Mouse (Mus musculus): ENCODE measurements around the gene Zfp184. TPM values are rescaled to one million over a fixed set of nuclear protein-coding genes. Genes with fewer than 3 reads are reported as not detected.
"Not testable (repeated sequence)": the region's sequence is repeated elsewhere in the genome, so short reads cannot be mapped to it uniquely, and the experiment has no call there.

The Zfp184 gene
- polyA plus RNA-seq (2016; fragmentation: Nextera tagmentation; extraction: Ambion mirVana) = 23.8 and 24.8 TPM in 2 replicates

GRCm38 (mm10) chr13:21944926-21945740 is at the start of gene Zfp184:
Gene Zfp184 (plus strand): TSS chr13:21945094.
- Histone ChIP-seq H3K27ac (replicated peaks) (peak within 1 kb of the TSS; percentile 95), H3K27me3 (ENCODE audit: low read depth, poor library complexity, severe bottlenecking) (no peaks in the 10 kb centered on the region), H3K4me1 (peaks cover 17% of the 10 kb centered on the region), H3K4me3 (peak within 1 kb of the TSS; percentile 95), H3K9me3 (replicated peaks) (no peaks in the 10 kb centered on the region), H3K36me3 (peaks cover 35% of the 10 kb centered on the region)
- WGBS = under 1% methylated on average over 50 of the region's 50 CpGs
- peak; percentile 96 for DNase-seq (ENCODE audit: low spot score)

DNA sequence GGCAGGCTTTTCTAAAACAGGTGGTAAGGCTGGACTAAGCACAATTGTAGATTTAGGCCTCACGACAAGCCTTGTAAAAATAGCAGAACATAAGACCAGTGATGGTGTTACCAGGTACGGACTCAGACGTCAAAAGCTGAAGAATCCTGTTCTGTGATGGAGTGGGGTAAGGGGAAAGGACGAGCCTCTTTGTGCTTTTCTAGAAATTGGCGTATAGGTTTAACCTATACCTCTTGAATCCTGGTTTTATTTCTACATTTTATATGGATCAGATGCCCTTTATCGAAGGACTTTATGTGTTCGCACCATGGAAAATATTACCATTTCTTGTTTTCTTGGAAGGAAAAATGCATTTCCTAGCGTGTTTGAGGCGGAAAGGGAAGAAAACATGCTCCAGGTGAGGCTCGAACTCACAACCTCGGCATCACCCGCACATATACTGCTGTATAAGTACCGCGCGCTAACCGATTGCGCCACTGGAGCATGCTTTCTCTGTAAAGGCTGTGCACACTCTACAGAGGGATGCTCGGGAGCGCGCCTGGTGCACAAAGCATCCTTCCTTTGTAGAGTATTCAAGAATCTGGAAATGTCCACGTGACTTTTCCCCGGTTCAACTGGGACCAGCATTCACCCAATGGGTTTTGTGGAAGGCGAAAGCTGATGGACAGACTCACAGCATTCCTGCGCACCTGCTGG is 48.2 kb upstream of the Zfp184 start:
- 0 out of 2 replicates have a peak, but pooled peaks cover 6% of the 10 kb centered on the region for H3K9me3 ChIP-seq (replicated peaks)
- 0 out of 2 replicates have a peak, but pooled peaks cover 9% of the 10 kb centered on the region for H3K27me3 ChIP-seq (ENCODE audit: low read depth, poor library complexity, severe bottlenecking)
- H3K4me1 ChIP-seq = peaks cover 13% of the 10 kb centered on the region
- H3K27ac ChIP-seq (replicated peaks) = peak overlapping the region; percentile 85
- H3K4me3 ChIP-seq = peak overlapping the region; percentile 71
- H3K36me3 ChIP-seq = no peaks in the 10 kb centered on the region
- 5% methylated on average over 24 of the region's 24 CpGs for WGBS
- DNase-seq (ENCODE audit: low spot score) = peak; percentile 90

GRCm38 (mm10) chr13:21897245-21897634 is 47.7 kb upstream of the Zfp184 start:
- Histone ChIP-seq H3K4me3 (peak overlapping the region; percentile 71), H3K9me3 (replicated peaks) (0 out of 2 replicates have a peak, but pooled peaks cover 6% of the 10 kb centered on the region), H3K27ac (replicated peaks) (peak overlapping the region; percentile 85), H3K27me3 (ENCODE audit: low read depth, poor library complexity, severe bottlenecking) (0 out of 2 replicates have a peak, but pooled peaks cover 9% of the 10 kb centered on the region), H3K4me1 (peaks cover 13% of the 10 kb centered on the region), H3K36me3 (no peaks in the 10 kb centered on the region)
- DNase-seq (ENCODE audit: low spot score) = no peak
- under 1% methylated on average over 11 of the region's 11 CpGs for WGBS

DNA sequence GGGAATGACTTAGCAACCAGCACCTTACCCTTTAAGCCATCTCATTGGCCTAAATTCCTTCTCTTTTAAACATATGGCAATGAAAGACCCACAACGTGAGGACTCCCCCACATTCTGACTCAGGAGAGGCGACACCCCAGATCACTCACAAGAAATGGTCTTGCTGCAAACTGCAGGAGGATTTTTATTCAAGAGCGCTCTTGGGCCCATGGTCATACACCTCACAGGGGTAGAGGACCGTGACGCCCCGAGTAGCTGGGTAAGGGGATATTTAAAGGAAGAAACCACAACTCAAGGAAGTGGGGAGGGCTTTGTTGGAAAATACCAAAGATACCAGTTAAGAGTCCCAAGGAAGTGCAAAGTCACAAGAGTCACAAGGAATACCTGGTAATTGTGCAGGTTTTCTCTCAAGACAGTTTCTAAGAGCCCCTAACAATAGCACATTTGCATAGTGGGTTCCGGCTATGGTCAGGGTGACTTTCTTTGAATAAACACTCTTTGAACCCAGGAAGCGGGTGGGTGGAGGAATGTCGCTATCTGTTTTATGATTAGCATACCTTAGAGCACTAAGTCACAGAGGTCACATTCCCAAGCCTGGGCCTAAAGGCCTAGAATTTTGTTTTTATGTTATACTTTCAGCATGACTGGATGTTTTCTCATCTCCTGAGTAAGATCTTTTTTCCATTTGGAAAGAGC is 43.9 kb upstream of the Zfp184 start:
- not testable (repeated sequence) for H3K27me3 ChIP-seq (ENCODE audit: low read depth, poor library complexity, severe bottlenecking); H3K9me3 ChIP-seq (replicated peaks); H3K36me3 ChIP-seq; H3K4me3 ChIP-seq; DNase-seq (ENCODE audit: low spot score); H3K27ac ChIP-seq (replicated peaks)
- WGBS = 87% methylated on average over 9 of the region's 9 CpGs
- H3K4me1 ChIP-seq = peaks cover 13% of the 10 kb centered on the region

DNA sequence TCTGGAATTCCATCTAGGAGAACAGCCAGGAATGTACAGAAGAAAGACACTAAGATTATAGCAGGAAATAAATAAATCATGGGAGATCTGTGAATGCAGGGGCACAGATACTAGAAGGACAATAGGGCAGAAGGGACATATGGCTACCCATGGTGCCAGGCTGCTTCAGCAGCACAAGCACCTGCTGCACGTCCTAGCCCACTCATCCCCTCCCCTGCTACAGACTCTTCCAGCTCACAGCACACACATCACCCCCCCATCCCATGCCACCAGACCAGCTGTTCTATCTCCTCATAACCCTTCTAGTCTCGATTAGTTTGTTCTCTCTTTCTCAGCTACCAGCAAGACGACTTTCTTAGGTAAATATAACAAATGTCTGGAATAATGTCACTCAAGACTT is 41.4 kb upstream of the Zfp184 start:
- no peaks in the 10 kb centered on the region for H3K36me3 ChIP-seq
- no peak overlapping the region for H3K4me3 ChIP-seq
- peaks cover 11% of the 10 kb centered on the region; the same call in 1 of the 2 replicates for H3K4me1 ChIP-seq
- H3K27me3 ChIP-seq (ENCODE audit: low read depth, poor library complexity, severe bottlenecking) = no peaks in the 10 kb centered on the region
- no peak overlapping the region for H3K27ac ChIP-seq (replicated peaks)
- 0 out of 2 replicates have a peak, but pooled peaks cover 6% of the 10 kb centered on the region for H3K9me3 ChIP-seq (replicated peaks)
- no peak for DNase-seq (ENCODE audit: low spot score)
- WGBS = 64% methylated on average over 3 of the region's 3 CpGs

DNA sequence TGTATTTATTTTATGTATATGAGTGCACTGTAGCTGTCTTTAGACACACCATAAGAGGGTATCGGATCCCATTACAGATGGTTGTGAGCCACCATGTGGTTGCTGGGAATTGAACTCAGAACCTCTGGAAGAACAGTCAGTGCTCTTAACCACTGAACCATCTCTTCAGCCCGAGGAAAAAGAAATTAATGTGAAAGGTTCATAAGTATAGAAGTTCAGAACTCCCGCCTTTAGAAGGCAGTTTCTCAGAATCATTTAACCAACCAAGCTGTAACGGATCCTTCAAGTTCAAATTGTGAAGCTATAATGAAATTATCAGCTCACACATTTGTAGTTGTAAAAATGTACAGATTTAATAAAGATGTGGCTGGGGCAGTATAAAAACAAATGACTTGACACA is 40.8 kb upstream of the Zfp184 start:
- 74% methylated on average over 4 of the region's 4 CpGs for WGBS
- H3K9me3 ChIP-seq (replicated peaks); H3K27me3 ChIP-seq (ENCODE audit: low read depth, poor library complexity, severe bottlenecking); H3K4me3 ChIP-seq; DNase-seq (ENCODE audit: low spot score); H3K36me3 ChIP-seq; H3K27ac ChIP-seq (replicated peaks): not testable (repeated sequence)
- H3K4me1 ChIP-seq = peaks cover 11% of the 10 kb centered on the region; the same call in 1 of the 2 replicates

- Histone ChIP-seq H3K9me3 (replicated peaks) (no peaks in the 10 kb centered on the region), H3K27ac (replicated peaks) (no peak overlapping the region), H3K4me3 (peak overlapping the region; percentile 53), H3K27me3 (ENCODE audit: low read depth, poor library complexity, severe bottlenecking) (no peaks in the 10 kb centered on the region), H3K4me1 (peaks cover 25% of the 10 kb centered on the region), H3K36me3 (no peaks in the 10 kb centered on the region)
- 27% methylated on average over 7 of the region's 7 CpGs for WGBS
- DNase-seq (ENCODE audit: low spot score) = no peak
These were observed 38.6 kb upstream of the Zfp184 start for GRCm38 (mm10) chr13:21906301-21906700.

DNA sequence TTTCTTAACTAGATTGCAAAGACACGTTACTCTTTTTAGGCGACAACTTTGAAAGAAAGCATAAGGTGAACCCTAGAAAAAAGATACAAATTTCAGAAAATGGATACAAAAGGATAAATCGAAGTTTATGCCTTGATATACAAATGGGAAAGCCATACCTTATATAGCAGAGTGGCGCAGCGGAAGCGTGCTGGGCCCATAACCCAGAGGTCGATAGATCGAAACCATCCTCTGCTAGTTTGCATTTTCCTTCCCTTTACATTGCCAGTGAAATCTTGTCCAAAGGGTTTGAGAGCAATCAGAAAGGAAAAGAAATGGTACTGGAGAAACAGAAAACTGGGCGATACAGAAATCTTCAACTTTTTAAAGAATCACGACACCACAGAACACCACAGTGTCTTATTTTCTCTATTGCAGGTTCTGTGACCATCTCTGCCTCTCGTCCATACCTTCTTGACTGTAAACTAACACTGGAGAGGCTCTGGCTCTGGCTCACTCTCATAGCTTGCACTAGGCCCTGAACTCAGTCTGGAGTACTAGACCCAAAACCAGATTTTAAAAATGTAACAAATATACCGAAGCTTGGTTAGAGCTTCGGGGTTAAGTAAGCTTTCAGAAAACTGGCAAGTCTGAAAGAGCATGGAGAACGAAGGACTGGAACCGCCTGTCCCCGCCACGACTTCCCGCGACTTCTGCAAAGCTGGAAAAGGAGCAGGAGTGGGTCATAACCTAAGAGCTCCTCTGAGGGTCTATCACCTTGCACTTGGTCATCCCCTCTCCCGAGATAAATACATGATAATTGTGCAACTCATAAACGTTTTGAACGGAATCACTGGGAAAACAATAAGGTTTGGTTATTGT is 37.7 kb upstream of the Zfp184 start:
- Histone ChIP-seq H3K4me1 (peaks cover 27% of the 10 kb centered on the region), H3K4me3 (peak overlapping the region; percentile 53), H3K9me3 (replicated peaks) (no peaks in the 10 kb centered on the region), H3K27ac (replicated peaks) (peak overlapping the region; percentile 49; the same call in 1 of the 2 replicates), H3K36me3 (no peaks in the 10 kb centered on the region), H3K27me3 (ENCODE audit: low read depth, poor library complexity, severe bottlenecking) (no peaks in the 10 kb centered on the region)
- under 1% methylated on average over 22 of the region's 22 CpGs for WGBS
- DNase-seq (ENCODE audit: low spot score) = peak; percentile 60

- whole genome bisulfite sequencing = 1% methylated on average over 6 of the region's 6 CpGs
- H3K27me3 ChIP-seq (ENCODE audit: low read depth, poor library complexity, severe bottlenecking); H3K27ac ChIP-seq (replicated peaks); H3K9me3 ChIP-seq (replicated peaks); DNase-seq (ENCODE audit: low spot score); H3K36me3 ChIP-seq: not testable (repeated sequence)
- H3K4me3 ChIP-seq = peak overlapping the region; percentile 53
- H3K4me1 ChIP-seq = peaks cover 27% of the 10 kb centered on the region
These were observed 37.1 kb upstream of the Zfp184 start for GRCm38 (mm10) chr13:21907807-21908155.

GRCm38 (mm10) chr13:21910735-21911134 is 34.2 kb upstream of the Zfp184 start:
- Histone ChIP-seq H3K27ac (replicated peaks) (no peak overlapping the region; the same call in 1 of the 2 replicates), H3K4me3 (peak overlapping the region; percentile 52), H3K36me3 (no peaks in the 10 kb centered on the region), H3K4me1 (peaks cover 41% of the 10 kb centered on the region), H3K9me3 (replicated peaks) (no peaks in the 10 kb centered on the region), H3K27me3 (ENCODE audit: low read depth, poor library complexity, severe bottlenecking) (peaks cover 13% of the 10 kb centered on the region; the same call in 1 of the 2 replicates)
- DNase-seq (ENCODE audit: low spot score) = peak; percentile 42
- 2% methylated on average over 7 of the region's 7 CpGs for WGBS

- H3K27me3 ChIP-seq (ENCODE audit: low read depth, poor library complexity, severe bottlenecking) = peaks cover 17% of the 10 kb centered on the region; the same call in 1 of the 2 replicates
- peaks cover 41% of the 10 kb centered on the region for H3K4me1 ChIP-seq
- WGBS = 2% methylated on average over 17 of the region's 17 CpGs
- H3K36me3 ChIP-seq = no peaks in the 10 kb centered on the region
- no peaks in the 10 kb centered on the region for H3K9me3 ChIP-seq (replicated peaks)
- H3K4me3 ChIP-seq = peak overlapping the region; percentile 52
- peak; percentile 78 for DNase-seq (ENCODE audit: low spot score)
- H3K27ac ChIP-seq (replicated peaks) = no peak overlapping the region; the same call in 1 of the 2 replicates
These were observed 33.7 kb upstream of the Zfp184 start for GRCm38 (mm10) chr13:21911147-21911546.

- H3K27ac ChIP-seq (replicated peaks) = no peak overlapping the region
- H3K27me3 ChIP-seq (ENCODE audit: low read depth, poor library complexity, severe bottlenecking) = peaks cover 26% of the 10 kb centered on the region; the same call in 1 of the 2 replicates
- no peaks in the 10 kb centered on the region for H3K36me3 ChIP-seq
- H3K4me3 ChIP-seq = peak overlapping the region; percentile 45
- DNase-seq (ENCODE audit: low spot score) = no peak
- no peaks in the 10 kb centered on the region for H3K9me3 ChIP-seq (replicated peaks)
- H3K4me1 ChIP-seq = peaks cover 40% of the 10 kb centered on the region
- WGBS = 3% methylated on average over 8 of the region's 8 CpGs
These were observed 31.0 kb upstream of the Zfp184 start for GRCm38 (mm10) chr13:21913854-21914253.
